Mouse (Mus musculus): Measurements from ENCODE around the gene Csad.

Csad gene

DNA sequence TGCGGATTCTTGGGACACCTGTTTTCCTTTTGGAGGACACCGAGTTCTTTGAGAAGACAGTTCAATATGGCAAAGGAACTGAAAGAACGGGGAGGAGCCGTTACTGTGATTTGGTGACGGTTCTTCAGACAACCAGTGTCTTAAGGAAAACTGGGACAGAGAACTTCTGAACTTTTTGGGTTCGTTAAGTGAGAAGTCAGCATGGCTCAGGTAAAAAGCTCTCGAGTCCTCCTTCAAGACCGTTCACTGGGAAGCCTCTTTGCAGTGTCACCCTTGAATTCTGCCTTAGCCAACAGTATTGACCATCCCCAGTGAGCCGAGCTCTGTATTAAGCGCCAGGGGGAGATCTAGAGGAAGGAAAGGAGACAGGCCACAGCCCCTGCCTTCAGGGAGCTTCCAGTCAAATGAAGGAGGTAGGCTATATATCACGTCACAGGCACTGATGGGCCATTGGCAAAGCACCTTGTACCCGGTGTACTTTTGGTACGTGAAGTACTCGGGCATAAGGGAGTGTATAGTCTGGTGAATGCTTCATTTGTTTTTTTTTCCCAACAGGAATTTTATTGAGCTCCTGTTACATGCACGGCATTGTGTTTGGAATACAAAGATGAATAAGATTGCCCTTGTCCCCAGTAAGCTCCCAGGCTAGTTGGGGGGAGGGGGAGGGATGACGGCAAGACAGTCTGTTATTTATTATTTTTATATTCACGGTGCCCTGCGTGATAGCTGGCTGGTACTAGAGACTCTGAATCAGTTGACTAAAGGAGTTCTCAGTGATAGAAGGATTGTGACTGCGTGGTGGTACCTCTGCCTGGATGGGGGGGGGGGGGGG is at the start of gene Csad:
Csad (minus strand) TSS at position 51 of the 832 bp plus-strand sequence.
- DNase-seq (ENCODE audit: low read depth, low spot score) = peak; percentile 16

DNA sequence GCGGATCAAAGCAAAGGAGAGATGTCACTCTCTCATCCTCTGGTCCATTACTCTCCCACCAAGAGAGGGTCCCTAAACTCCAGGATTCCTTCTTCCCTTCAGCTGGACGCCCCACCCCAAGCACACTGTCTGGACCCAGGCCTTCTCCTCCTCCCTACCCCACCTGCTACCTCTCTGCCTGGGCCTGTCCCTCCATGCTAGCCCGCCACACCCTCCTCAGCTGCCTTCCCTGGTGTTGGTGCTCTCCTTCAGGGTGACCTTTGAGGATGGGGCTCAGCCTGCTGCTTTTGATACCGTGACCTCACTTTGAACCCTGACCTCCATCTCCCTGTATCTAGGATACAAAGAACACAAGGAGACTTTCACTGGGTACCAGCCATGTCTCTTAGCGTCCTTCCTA is 46.0 kb upstream of the Csad start:
- no peak for DNase-seq (ENCODE audit: low read depth, low spot score)

DNA sequence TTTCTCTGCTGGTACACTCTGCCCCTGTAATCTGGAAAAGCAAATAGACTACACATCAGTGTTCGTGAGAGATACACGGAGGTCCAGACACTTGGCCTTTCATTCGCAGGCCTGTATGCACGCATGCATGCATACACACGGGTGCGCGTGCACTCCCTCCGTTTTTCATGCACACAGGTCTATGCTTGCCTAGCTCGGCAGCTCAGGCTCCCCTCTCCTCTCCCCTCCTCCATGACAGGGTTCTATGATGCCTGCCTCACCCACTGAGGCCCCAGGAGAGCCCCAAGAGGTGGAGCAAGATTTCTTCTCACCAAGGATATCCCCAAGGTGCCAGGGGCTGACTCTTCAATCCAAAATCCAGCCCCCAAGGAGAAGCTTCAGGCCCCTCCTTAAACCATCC is 45.4 kb upstream of the Csad start:
- DNase-seq (ENCODE audit: low read depth, low spot score) = no peak

DNA sequence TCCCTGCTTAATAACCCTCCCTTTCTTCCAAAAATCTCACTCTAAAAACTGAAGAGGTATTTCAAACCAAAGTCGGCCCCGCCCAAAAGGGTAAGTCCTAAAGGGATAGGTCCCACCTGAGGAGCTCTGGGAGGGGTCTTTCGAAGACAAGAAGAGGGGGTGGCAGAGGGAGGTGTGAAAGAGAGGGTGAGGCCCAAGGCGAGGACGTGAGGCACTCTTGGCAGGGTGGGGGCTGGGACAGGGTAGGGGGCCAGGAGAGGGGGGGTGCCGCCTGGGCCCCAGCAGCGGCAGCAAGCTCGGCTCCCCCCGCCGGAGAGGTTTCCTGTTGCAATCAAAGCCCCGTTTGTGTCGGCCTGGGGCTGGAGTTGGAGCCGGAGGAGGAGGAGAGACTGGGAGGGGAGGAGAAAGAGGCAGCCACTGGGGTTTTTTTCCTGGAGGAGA is 44.7 kb upstream of the Csad start:
- DNase-seq (ENCODE audit: low read depth, low spot score) = no peak

DNA sequence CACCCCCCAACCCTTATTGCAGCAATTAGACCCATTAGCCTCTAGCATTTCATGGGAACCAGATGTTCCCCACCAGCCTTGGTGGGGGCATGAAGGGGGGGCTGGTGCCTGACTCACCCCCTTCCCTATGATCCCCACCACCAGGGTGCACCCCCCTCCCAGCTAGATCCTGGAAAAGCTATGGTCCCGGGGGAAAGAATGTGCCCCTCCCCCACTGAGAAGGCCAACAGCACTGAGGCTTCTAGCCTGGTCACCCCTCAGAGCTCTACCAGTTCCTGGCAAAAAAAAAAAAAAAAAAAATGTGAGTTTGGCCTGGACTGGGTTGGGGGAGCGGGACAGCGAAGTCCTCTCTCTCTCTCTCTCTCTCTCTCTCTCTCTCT is 44.3 kb upstream of the Csad start:
- peak; percentile 63 for DNase-seq (ENCODE audit: low read depth, low spot score)

DNA sequence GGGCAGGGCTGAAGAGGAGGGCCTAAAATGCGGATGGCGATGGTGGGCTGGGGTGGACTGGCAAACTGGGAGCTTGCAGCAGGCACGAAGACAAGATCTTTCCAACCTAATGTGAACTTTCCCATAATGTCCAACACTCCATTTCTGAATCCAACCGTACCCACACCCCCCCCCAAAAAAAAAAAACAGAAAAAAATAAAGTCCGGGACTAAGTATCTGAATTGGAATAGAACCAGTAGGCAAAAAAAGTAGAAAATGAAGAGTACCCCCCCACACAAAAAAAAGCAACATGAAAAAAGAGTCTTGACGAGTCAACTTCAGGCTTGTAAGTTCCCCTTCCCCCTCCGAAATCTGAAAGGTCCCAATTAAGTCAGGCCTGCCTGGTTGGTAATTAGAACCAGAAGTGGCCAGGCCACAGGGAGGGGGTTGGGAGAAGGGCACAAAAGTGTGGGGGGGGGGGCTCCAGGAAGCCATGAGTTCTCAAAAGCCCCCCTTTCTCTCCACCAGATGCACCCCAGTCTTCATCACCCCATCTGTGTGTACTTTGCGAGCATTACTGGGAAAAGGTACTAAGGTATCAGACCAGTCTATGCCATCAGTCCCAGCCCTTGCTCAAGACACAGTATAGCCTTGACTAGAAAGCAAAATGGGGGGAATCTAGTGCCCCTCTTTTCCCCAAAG is 43.7 kb upstream of the Csad start:
- DNase-seq (ENCODE audit: low read depth, low spot score) = no peak

DNA sequence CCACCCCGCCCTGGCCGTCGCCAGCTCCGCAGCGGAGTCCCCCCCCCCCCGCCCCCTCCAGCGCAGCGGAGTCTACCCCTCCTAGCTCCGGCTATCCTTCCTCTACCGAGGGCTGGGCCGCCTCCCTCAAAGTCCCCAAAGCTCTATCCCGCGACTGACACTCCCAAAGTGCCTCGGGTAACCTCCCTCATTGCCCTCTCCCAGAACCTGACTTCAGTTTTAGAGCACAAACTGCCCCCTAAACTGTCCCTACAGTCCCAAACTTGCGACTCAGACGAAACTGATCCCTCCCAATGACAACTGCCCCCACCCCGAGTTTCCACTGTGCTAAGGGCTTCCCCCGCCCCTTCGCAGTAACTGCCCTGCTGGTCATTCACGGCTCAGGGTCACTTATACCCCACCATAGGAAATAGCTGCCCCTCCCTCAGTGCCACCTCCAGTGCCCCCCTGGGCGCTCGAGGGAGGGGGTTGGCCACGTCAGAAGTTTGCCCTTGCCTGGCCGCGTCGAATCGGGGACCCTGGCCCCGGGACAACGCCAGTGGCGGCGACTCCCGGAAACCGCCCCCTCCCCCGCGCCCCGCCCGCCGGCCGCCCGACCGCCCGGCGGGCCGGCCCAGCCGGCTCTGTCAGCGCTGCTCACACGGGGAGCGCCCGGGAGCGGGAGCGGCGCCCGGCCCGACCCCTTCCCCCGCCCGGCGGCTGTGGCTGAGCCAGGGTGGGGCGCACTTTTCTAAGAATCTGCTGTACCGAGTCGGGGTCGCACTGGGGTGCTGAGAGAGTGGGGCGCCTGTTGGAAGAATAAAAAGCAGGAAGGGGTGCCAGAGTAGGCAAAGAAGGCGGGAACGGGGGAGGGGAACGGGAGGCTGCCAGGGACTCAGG is 43.0 kb upstream of the Csad start:
- no peak for DNase-seq (ENCODE audit: low read depth, low spot score)

DNA sequence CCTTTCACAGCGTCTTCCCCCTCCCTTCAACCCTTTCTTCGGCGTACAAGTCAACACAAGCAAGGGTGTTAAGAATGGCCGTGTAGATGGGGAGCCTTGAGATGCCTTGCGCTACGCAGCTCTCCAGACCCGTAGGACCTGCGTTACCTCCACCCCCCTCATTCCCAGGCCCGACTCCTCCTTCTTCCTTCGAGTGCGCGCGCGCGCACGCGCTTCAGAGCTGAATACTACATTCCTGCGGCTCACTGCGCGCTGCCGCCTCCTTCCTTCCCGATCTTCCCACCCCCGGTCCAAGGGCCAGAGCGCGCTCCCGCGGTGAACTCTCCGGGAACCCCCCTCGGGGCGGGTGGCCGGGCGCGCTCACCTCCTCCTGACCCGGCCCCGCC is 42.3 kb upstream of the Csad start:
- peak; percentile 96 for DNase-seq (ENCODE audit: low read depth, low spot score)

DNA sequence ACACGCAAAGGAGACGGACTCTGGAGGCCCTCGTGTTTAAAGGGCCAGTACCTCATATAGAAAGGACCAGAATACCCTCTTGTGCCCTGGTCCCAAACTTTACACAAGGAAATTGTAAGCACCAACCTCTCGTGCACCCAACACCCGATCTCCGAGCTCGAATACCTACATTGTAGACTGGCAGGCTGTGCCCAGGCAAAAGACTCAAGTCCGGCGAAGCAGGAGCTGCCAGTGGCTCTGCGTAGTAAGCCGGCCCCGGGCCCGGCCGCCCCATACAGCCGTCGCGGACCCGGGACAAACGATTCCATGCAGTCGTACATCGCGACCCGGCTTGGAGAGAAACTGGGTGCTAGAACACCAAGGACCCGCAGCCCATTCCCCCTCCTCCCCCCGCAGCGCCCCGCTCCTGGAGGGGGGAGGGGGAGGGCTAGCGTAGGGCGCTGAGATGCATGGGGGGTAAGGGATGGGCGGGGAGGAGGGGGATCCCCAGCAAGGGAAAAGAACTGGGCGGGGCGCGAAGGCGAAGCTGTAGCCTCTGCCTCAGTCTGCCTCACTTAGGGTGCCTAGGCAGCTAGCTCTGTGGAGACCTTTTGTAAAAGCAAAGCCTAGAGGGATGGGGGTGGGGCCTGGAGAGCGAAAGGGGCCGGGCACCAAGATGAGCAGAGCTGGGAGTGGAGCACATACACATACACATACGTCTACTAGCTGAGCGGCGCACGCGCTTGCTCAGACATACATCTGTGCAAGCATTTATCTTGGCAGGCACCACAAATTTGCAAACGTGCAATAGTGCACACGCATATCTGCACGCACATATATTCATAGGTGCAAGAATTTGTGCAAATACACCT is 41.6 kb upstream of the Csad start:
- peak; percentile 78 for DNase-seq (ENCODE audit: low read depth, low spot score)

DNA sequence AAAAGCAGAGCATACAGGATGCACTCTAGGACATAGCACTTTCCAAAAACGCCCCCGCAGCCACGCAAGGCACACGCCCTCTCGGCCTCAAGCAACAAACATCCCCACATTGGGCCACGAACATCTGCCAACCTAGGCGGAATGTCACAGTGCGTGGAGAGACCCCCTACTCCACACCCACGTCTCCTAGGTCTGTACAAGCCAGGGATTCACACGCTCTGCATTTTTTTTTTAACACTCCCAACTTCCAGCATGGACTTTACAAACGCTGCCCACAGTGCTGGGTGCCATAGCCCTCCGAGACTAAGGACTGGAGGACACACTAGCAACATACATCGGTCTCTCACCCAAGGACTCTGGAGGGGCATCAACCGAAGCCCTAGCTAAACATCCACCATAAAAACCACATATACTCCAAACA is 40.9 kb upstream of the Csad start:
- no peak for DNase-seq (ENCODE audit: low read depth, low spot score)

DNA sequence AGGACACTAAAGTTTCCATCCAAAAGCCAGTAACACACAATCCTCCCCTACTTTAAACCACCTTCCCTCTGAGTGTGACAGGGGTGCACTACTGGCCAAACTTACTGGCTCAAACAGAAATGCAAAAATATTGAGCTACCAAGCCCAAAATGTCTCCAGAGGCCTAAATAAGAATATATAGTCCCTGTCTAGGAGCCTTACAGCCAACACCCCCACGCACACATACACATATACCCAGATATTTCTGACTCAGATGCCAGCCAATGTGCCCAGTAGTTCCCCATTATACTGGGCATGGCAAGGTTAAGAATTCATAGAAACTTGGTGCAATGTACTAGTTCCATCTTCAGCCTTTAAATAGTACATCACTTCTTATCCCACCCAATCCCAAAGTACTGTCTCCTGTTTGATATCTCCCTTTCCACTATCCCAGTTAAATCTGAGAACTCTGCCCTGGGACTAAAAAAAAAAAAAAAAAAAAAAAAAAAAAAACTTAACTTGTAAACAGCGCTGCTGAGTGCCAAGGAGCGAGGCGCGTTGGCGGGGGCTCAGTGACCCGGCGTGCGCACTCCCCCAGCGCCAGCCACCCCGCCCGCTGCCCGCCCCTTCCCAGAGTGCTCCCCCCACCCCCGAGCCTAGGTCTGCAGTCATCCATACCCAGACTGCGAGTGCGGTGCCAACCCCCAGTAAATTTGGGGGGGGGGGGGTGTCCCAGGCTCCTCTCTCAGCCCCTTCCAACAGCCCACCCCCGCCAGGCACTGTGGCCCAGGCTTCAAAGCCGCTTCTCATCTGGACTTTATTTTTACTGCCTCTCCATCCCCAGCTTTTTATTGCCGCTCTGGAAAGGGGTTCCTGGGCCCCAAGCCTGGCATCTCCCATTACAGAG is 40.0 kb upstream of the Csad start:
- DNase-seq (ENCODE audit: low read depth, low spot score) = no peak

DNA sequence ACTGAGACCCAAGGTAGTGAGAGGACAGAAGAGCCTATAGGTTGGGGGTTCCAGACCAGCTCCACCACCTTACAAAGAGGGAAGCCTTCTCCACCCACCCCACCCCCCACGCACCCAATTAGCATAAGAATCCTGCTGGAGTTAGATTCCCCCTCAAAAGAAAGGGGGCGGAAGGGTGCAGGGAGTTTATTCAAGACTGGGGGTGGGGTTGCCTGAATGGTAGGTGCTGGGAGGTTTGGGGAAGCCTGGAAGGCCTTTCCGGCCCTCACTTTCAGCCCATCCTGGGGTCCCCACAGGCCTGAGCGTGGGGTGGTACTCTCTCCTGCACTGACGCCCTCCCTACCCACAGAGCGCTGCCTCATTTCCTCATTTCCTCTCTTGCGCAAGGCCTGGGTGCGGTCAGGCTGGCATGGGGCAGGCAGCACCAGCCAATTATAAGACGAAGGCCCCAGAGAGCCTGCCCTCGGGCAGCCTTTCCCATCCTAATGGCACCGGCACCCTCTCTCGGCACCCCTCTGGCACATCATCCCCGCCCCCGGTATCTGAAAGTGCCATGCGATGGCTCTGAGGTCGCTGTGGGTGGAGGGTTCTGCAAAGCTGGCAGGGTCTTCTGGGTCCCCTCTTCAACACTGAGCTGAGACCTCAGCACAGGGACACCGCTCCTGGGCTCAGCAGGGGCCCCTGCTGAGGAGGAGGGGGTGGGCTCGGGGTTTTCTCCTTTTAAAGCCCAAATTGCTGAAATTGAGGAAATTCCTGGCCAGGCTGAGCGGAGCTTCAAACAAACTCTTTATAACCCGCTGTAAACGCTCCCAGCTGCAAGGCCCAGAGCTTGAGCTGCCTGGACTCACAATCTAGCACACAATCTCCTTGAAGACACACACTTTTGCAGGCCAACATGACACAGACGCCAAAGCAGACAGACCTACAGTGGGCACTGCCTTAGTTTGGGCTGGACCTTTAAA is 39.0 kb upstream of the Csad start:
- DNase-seq (ENCODE audit: low read depth, low spot score) = no peak

DNA sequence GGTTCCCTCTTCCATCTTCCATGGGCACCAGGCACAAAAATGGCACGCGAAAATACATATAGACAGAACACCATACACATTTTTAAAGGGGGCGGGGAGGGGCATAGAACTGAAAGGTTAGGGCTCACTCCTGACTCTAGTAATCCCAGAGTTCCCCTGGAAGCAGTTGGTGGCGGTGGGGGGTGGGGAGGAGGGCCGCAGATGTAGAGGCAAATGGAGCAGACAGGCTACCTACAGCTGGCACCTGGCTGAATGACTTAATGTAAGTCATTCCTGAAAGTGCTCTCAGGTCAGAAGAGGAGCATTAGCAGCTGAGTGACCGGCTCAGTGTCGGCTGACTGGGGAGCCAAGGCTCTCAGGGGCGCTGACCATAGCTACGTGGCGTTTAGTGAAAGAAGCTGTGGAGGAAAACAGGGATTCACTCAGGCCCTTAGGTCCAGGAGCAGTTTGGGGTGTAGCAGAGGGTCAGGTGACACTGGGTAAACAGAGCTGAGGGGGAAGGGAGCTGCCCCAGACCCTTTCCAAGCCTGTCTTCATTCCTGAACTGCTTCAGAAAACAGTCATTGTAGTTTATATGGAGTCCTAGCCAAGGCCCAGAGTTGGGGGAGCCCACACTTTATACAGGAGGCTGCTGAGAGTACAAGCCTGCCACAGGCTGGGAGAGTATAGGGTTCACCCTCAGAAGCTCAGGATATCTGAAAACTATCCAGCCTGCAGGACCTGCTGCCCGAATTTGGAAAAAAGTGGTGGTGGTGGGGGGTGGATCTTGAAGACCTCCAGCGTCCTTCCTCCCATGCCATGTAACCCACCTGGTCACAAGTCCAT is 38.1 kb upstream of the Csad start:
- no peak for DNase-seq (ENCODE audit: low read depth, low spot score)

DNA sequence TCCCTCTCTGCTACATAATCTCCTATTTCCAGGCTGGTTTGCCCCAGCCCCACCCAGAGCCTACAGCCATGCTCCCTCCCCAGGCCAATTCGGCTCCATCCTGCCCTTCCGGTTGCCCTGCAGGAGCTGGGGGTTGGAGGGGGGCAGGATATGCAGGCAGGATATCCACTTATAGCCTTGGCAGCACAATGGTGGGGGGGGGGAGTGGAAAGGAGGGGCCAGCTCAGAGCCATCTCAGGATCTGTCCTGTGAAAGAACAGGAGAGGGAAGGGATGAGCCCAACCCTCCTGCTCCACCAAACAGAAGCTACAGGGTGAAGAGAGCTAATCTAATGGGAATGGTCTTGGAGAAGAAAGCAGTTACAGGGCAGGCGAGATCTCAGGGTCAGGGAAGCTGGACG is 36.1 kb upstream of the Csad start:
- no peak for DNase-seq (ENCODE audit: low read depth, low spot score)

DNA sequence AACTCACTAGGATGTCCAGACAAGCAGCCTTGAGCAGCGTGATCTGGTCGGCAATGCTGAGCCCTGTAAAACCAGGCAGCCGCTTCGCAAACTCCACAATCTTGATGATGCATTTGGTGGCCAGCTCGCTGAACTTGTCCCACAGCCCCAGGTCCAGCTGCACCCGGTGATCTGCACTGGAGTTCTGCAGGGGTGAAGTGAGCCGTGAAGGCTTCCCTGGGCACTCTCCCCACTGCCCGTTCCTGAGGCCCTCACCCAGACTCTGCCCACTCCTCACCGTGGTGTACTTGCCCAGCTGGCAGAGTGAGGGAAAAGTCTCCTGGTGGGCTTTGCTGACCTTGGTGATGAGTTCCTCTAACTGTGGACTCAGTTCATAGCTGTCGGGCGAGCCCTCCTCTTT is 35.3 kb upstream of the Csad start:
- no peak for DNase-seq (ENCODE audit: low read depth, low spot score)

DNA sequence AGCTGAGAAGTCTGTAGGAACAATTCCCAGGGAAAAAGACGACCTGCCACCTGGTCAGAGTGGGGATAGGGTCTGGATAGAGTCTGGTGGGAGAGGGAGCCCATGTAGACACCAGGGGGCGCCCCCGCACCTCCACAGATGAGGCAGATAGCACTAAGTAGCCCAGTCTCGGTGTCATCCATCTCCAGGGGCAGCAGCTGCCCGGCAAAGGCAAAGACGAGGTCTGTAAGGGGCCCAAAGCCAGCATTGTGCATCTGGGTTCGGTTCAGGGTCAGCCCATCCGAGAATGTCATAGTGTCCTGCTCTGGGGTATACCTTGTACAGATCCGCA is 34.7 kb upstream of the Csad start:
- peak; percentile 85 for DNase-seq (ENCODE audit: low read depth, low spot score)

DNA sequence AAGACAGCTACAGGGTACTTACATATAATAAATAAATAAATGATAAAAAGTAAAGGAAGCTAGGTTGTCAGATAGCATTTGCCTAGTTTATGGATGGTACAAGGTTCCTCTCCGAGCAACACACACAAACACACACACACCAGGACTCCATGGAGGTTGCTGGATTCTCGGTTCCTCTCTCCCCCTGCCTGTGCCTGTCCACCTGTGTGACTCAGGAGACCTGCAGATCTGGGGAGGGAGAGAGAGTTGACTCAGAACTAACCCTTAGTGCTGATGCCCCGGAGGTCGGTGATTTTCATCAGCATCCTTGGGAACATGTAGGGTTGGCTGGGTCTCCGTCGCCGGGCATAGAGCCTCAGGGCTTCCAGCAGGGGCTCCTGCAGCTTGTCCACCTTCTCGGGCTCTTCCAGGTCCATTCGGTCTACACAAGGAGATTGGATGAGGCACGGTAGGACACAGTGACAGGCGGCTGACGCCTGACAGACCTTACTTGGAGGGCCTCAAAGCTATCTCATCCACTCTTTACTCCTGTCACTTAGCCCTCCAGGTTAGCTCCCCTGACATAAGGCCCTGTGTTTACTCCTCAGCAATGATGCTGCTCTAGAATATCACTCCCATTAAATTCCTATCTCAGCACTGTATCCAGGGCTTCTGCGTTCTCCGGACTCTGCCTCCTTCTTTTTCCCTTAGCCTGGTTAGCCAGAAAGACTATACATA is 34.2 kb upstream of the Csad start:
- no peak for DNase-seq (ENCODE audit: low read depth, low spot score)

All from mesoderm, embryonic 11.5 days (tissue).